Mouse (Mus musculus): Measurements from ENCODE around the gene Kcnh1.
A peak's percentile ranks its signal among the peaks of the same experiment; 100 is the strongest.

Gene Kcnh1

GRCm38 (mm10) chr1:192190508-192191321 lies at the start of gene Kcnh1:
Gene Kcnh1, plus strand, starts transcription at chr1:192190774.
- peak; percentile 94 for DNase-seq

- DNase-seq: no peak
Measured at GRCm38 (mm10) chr1:192151179-192151578, 39.4 kb upstream of the Kcnh1 start.

DNA sequence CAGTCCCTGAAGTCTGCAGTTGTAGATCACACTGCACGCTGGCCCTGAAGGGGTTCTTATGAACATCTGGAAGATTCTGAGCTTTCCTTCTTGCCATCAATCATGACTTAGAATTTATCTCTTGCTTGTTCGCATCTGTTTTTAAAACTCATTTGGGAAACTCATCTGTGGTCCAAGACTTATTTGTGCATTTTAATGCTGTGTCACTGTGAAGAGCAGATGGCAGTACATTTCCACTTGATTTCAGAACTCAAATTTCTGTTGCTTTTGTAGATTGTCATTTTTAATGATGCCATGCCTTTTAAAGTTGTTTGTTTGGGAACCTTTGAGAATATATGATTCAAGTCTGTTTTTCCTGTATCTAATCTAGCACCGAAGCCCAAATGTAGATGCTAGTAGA lies 19.1 kb upstream of the Kcnh1 start:
- DNase-seq: no peak

DNA sequence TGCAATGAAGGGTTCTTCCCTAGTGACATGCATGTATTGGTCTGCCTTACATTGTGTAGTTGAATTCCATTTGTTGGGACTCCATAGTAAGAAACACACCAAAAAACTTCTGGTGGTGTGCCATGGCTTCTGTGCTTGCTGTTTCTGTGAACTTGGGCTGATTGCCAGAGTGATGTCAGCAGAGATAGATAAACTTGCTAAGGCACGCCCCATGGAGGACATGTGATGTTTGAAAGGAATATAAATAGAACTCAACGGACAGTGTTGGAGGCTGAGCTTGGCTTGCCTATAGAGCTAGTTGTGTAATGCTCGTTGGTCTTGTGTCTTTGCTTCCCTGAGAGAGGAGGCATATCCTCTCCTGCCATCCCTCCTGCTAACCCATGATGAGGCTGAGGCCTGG lies 10.7 kb upstream of the Kcnh1 start:
- no peak for DNase-seq

GRCm38 (mm10) chr1:192181696-192182257 lies 8.8 kb upstream of the Kcnh1 start:
- DNase-seq: no peak

DNA sequence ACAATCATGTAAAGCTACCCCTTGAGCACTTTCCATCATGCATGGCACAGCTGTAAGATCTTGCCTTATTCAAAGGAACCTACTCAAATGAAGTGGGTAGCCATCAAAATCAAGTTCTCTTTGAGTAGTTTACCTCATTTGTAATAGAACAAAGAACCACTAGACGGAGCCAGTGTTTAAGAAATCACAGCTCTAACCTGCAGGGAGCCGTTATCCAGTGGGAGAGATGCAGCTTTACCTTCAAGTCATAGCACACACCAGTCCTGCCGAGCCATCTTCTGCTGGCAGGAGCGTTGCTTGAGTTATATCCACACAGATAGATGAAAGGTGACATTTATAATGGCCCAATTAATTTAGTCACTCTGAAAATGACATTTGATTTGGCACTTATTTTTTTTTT lies 1.5 kb upstream of the Kcnh1 start:
- peak; percentile 66 for DNase-seq

DNA sequence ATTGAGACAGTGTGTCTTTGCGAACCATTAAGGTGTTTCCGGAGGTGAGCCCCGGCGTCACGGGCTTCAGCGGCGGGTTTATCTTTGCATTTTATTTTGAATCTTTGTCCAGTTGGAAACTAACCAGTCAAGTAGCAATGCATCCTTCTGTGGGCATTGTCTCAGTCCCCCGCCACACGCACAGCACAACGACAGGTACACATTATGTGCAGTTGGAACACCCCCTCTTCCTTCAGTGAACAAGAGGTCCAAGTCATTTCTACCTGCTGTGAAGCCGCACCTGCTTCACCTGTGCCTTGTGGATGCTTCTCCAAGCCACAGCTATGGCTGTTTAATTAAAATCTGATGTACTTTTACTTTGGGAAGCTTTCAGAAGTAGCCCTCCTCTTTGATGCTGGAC lies 803 bp upstream of the Kcnh1 start:
- DNase-seq: peak; percentile 60

- peak; percentile 60 for DNase-seq
Measured at GRCm38 (mm10) chr1:192191322-192191639, 707 bp downstream of the Kcnh1 start.

DNA sequence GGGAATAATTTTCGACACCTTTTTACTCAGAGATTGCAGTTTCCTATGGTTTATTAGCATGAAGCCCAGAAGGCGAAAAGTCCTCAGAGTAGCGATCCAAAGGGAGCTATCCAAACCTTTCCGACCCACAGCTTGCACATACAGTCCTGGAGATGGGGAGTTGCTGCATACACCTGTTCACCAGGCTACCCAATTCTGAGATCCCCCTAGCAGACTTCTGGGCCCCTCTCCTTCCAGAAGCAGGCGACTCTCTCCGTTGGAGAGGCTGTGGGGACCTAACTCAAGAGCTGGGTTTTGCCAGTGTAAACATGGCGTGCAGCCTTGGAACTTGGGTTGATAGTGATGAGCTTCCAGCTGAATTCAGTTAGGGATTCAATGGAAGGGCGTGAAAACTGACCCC lies 1.3 kb downstream of the Kcnh1 start:
- DNase-seq: peak; percentile 33

DNA sequence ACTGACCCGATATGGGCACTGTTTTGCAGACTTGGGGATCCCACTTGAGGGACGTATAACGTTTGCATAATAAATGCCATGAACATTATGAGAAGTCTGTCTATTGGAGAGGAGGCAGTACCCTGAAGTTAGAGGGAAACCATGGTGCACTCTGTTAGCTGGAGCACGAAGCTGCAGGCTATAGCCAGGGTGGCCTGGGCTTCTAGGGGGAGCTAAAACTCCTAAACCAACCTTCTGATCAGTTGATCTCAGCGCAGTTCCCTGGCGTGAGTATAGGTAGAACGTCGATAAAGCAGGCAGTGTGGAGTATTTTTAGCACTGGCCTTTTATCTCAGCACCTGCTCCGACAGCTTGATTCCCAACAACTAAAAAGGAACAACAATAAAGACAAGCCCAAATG lies 2.1 kb downstream of the Kcnh1 start:
- peak; percentile 42 for DNase-seq

DNA sequence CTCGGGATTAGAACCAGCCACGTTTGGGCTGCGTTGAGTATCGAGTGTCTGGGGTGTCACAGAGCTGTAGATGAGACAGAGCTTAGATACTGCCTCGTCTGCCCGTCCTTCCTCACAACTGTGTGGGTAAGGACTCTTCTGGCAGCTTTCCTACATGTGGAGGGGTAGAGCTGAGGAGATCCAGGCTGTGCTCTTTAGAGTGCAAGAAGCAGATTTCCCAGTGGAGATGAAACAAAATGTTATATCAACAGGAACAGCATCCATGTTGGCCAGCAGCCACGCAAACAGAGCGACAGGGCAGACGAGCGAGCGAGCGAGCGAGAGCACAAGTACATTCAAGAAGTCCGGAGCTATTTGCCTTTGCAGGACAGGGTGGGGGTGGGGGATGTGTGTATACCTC lies 3.1 kb downstream of the Kcnh1 start:
- DNase-seq: peak; percentile 25

DNA sequence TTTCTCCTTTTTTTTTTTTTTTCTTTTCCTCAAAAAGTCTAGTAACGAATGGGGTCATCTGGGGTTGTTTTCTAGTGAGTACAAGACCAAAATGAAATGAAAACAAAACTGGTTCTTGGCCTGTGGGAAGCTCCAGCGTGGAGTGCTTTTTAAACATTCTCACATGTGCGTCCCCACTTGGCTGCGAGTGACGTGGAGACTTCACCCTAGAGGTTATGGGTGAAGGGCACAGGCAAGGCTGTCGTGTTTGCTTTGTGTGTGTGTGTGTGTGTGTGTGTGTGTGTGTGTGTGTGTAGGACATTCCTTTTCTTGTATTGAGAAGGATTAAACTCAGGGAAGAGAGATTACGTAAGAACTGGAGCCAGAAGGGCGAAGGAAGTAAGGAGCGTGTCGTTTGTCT lies 6.9 kb downstream of the Kcnh1 start:
- DNase-seq: no peak

DNA sequence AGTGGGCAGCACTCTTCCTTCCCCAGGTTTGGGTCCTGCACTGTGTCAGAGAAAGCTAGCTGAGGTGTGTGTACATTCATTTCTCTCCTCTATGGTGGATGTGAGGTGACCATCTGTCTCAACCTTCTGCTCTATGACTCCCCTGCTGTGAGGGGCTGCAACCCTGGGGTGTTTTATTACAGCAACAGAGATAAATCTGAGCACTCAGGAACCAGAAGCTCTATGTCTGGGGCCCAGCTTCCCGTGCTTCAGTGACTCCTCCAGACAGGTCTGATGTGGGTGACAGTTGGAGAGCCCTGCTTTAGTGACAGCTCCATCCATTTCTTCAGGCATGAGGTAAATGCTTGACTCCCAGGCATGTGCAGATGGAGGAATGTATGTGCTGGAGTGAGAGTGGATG lies 12.4 kb downstream of the Kcnh1 start:
- DNase-seq: peak; percentile 75

GRCm38 (mm10) chr1:192207956-192208355 lies 17.4 kb downstream of the Kcnh1 start:
- DNase-seq: no peak

- no peak for DNase-seq
Measured at GRCm38 (mm10) chr1:192212448-192212847, 21.9 kb downstream of the Kcnh1 start.

DNA sequence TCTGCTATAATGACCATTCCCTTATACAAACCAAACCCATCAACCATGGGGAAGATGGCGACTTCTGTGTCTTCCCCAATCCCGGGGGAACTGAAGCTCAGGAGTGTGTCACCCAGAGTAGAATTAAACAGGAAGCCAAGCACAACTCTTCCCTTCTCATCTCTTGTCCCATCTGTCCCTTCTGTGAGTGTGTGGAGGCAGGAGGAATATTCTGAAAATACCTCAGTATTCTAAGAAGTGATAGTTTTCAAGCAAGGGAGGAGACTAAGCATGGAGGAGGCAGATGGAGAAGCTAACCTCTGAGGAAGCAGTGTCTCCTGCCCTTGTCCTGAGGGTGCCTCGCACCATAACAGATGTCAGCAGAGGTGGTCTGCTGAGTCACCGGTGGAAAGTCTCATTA lies 24.1 kb downstream of the Kcnh1 start:
- DNase-seq: no peak

DNA sequence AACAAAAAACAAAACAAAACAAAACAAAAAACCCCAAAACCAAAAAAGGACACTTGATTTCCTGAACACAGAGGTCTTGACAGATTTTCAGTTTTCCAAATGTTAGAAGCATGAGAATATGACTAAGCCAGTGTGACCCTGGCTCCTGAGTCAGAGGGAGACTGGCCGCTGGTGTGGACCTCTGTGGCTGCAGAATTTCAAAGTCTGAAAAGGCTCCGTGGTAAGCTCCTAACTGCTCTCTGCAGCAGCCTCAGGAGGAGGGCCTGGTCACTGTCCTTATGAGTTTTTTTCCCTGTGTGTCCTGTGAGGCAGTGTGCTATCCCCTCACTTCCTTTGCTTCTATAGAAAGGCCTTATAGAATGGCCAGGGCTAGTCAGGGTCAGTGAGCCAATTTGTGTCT lies 29.6 kb downstream of the Kcnh1 start:
- DNase-seq: no peak

GRCm38 (mm10) chr1:192224161-192224560 lies 33.6 kb downstream of the Kcnh1 start:
- DNase-seq: no peak

GRCm38 (mm10) chr1:192232696-192233095 lies 42.1 kb downstream of the Kcnh1 start:
- DNase-seq: no peak

DNA sequence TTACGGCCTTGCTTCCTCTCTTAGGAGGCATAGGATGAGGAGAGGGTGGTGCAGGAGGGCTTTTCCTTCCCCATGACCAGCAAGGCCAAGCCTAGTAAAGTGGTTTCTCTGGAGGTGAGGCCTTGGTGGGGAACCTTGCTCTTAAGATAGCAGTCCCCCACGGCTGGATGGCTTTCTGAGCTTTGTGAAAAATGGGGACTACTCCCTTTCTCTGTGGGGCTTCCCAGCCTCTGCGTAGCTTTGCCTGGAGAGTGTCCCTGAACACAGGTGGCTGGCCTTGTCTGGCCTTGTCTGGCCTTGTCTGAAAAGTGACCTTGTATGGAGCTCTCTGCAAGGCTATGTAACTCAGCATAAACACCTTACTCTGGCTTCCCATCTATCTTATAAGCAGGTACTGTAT lies 56.3 kb downstream of the Kcnh1 start:
- no peak for DNase-seq

- DNase-seq: no peak
Measured at GRCm38 (mm10) chr1:192259146-192259545, 68.6 kb downstream of the Kcnh1 start.

GRCm38 (mm10) chr1:192259616-192260015 lies 69.0 kb downstream of the Kcnh1 start:
- DNase-seq: no peak

- DNase-seq: no peak
Measured at GRCm38 (mm10) chr1:192265704-192266103, 75.1 kb downstream of the Kcnh1 start.

- no peak for DNase-seq
Measured at GRCm38 (mm10) chr1:192266956-192267355, 76.4 kb downstream of the Kcnh1 start.

GRCm38 (mm10) chr1:192268878-192269277 lies 78.3 kb downstream of the Kcnh1 start:
- DNase-seq: no peak
